1 mouse cellular context compared by ENCODE assay signal in the genomic region with DNA sequence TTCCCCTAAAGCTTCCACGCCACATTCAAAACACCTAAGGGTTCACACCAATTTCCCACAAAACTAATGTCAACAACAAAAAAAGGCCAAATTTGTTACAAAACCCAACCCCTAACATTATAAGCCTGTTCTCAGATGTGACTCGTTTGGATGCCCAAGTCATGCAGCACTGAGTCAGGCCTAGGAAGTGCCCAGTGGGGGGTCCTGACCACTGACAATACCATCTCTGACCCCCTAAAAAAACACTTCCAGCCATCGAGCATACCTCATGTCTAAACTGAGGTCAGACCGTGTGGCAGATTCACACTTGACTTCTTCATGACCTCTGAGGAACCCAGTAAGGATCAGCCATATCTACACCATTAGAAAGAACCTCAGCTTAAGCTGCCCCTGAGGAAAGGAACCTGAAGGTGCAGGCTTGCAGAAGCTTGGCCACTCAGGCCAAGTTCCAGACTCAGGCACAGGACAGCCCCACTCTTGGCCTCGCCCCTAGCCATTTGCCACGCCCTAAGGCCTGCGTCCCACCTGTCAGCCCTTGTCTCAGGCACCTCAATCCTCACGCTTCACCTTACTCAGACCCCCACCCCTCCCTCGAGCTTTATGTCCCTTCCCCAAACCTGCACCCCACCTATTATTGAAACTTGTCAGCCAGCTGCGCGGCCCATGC.
TF ChIP-seq lines count a peak whose summit lies in the region.

No protein-coding gene starts in this region.

TF ChIP-seq in CH12.LX, 34 proteins besides CTCF, POLR2A, EP300 and RAD21 (continued from another document):
- TF ChIP-seq GABPA (IDR thresholded peaks at IDR 0.05; ENCODE audit: insufficient replicate concordance, low read depth, low read length), result no peak
- no peak for TF ChIP-seq SMC3 (IDR thresholded peaks at IDR 0.05; ENCODE audit: low read depth, low read length)
- no peak for TF ChIP-seq E2F4 (IDR thresholded peaks at IDR 0.05; ENCODE audit: insufficient replicate concordance, low read depth, low read length)
- TF ChIP-seq HCFC1 (IDR thresholded peaks at IDR 0.05; ENCODE audit: low read depth, low read length), result no peak
- TF ChIP-seq JUND (conservative IDR thresholded peaks at IDR 0.05; ENCODE audit: low read depth, low read length), result no peak
- no peak for TF ChIP-seq MAFK (IDR thresholded peaks at IDR 0.05; ENCODE audit: insufficient replicate concordance, low read length)
- TF ChIP-seq ZC3H11A (IDR thresholded peaks at IDR 0.05; ENCODE audit: low read depth, low read length), result no peak
- TF ChIP-seq MAZ (IDR thresholded peaks at IDR 0.05; ENCODE audit: low read depth, low read length), result no peak
- TF ChIP-seq RCOR1 (conservative IDR thresholded peaks at IDR 0.05; ENCODE audit: low read depth, low read length), result no peak
- no peak for TF ChIP-seq PAX5 (IDR thresholded peaks at IDR 0.05; ENCODE audit: low read length)
